Mouse (Mus musculus) cerebellum, adult 2 months (tissue): ENCODE measurements around the gene Mthfsd.

Experiments
- CTCF ChIP-seq: fragments of 200-500 bp; IDR thresholded peaks from 2 replicates; pipeline ENCODE4 v1.5.1; 2011; ENCODE audit warnings: low read depth, mild to moderate bottlenecking, control low read depth, low read length, moderate library complexity, borderline replicate concordance; ENCODE audit not compliant: insufficient read depth
- POLR2A ChIP-seq: fragments of 200-500 bp; IDR thresholded peaks from 2 replicates; pipeline ENCODE4 v1.6.1; 2011; ENCODE audit warnings: low read length, control low read depth, borderline replicate concordance; ENCODE audit not compliant: insufficient read depth

GRCm38 (mm10) chr8:121125311-121125876, 17.2 kb upstream of the Mthfsd start:
- TF ChIP-seq CTCF: no peak
- TF ChIP-seq POLR2A: no peak
